Mouse (Mus musculus) ES-E14 (cell line): Measurements from ENCODE around the gene Fam107a. TPM values are rescaled to one million over a fixed set of nuclear protein-coding genes. Genes with fewer than 3 reads are reported as not detected.

Source experiments
- DNase-seq: peaks from one replicate; pipeline ENCODE4 v3.0.0-alpha.2; 2013; ENCODE audit warnings: low read depth, low spot score
- H3K27ac ChIP-seq: 2 replicates; pipeline ENCODE4 v1.5.1; 2012; ENCODE audit warnings: low read depth, mild to moderate bottlenecking, low read length, moderate library complexity, mixed read lengths; ENCODE audit not compliant: poor library complexity, insufficient read depth, severe bottlenecking
- H3K36me3 ChIP-seq: 2 replicates; pipeline ENCODE4 v1.6.1; 2012; ENCODE audit warnings: mild to moderate bottlenecking, low read length, moderate library complexity, mixed read lengths; ENCODE audit not compliant: control insufficient read depth, poor library complexity, insufficient read depth, severe bottlenecking
- H3K4me1 ChIP-seq, 2 experiments: fragments of 150-350 bp in 1 of 2; sonication (generic) in 1 of 2; 2 replicates each; pipeline ENCODE4 v1.6.1; 2012; ENCODE audit warnings: low read length in 2 of 2, mild to moderate bottlenecking in 1 of 2, mixed read lengths in 1 of 2; ENCODE audit not compliant: control insufficient read depth in 2 of 2, insufficient read depth in 2 of 2, poor library complexity in 1 of 2
- H3K4me3 ChIP-seq, 2 experiments: fragments of 150-350 bp in 1 of 2; sonication (generic) in 1 of 2; 2 replicates each; pipeline ENCODE4 v1.5.1; 2012; ENCODE audit warnings: low read length in 2 of 2, low read depth in 1 of 2, mild to moderate bottlenecking in 1 of 2, mixed read lengths in 1 of 2; ENCODE audit not compliant: insufficient read depth in 1 of 2, poor library complexity in 1 of 2, severe bottlenecking in 1 of 2
- H3K9ac ChIP-seq: 2 replicates; pipeline ENCODE4 v1.6.1; 2012; ENCODE audit warnings: low read depth, mild to moderate bottlenecking, low read length, mixed read lengths; ENCODE audit not compliant: poor library complexity, insufficient read depth, severe bottlenecking
- H3K9me3 ChIP-seq: fragments of 150-350 bp; sonication (generic); 2 replicates; pipeline ENCODE4 v1.6.1; 2012; ENCODE audit warnings: low read depth, mild to moderate bottlenecking, low read length; ENCODE audit not compliant: control insufficient read depth, insufficient read depth
- CHD2 ChIP-seq: IDR thresholded peaks from 2 replicates; pipeline ENCODE4 v1.6.1; 2014; ENCODE audit warnings: mild to moderate bottlenecking, low read depth, low read length, inconsistent platforms
- HCFC1 ChIP-seq: IDR thresholded peaks from 2 replicates; pipeline ENCODE4 v1.6.1; 2012; ENCODE audit warnings: low read length, inconsistent platforms, borderline replicate concordance; ENCODE audit not compliant: insufficient read depth
- MAFK ChIP-seq: IDR thresholded peaks from 2 replicates; pipeline ENCODE4 v1.6.1; 2014; ENCODE audit warnings: mild to moderate bottlenecking, low read depth, low read length, inconsistent platforms; ENCODE audit not compliant: insufficient read depth
- ZC3H11A ChIP-seq: IDR thresholded peaks from 2 replicates; pipeline ENCODE4 v1.6.1; 2012; ENCODE audit warnings: low read depth, mild to moderate bottlenecking, inconsistent platforms, low read length, borderline replicate concordance
- ZNF384 ChIP-seq: IDR thresholded peaks from 2 replicates; pipeline ENCODE4 v1.6.1; 2012; ENCODE audit warnings: low read depth, low read length, inconsistent platforms
- in situ Hi-C, 2 experiments: fragments of 600-800 bp; cut with MboI; formaldehyde crosslinking; loops; one replicate each; pipeline ENCODE4 v1.15.1; 2025; ENCODE audit warnings: low sequenced_read_pairs in 2 of 2, inconsistent platforms in 1 of 2; ENCODE audit not compliant: unreplicated experiment in 2 of 2
- total RNA-seq: library from RNA; depleted of rRNA; stranded (reverse); fragments of 300-350 nt; gene quantifications from 2 replicates; pipeline ENCODE4 v1.2.3, GENCODE M21; 2012; rRNA removed

The Fam107a gene
- total RNA-seq, 1 experiment: 0.27 TPM

DNA sequence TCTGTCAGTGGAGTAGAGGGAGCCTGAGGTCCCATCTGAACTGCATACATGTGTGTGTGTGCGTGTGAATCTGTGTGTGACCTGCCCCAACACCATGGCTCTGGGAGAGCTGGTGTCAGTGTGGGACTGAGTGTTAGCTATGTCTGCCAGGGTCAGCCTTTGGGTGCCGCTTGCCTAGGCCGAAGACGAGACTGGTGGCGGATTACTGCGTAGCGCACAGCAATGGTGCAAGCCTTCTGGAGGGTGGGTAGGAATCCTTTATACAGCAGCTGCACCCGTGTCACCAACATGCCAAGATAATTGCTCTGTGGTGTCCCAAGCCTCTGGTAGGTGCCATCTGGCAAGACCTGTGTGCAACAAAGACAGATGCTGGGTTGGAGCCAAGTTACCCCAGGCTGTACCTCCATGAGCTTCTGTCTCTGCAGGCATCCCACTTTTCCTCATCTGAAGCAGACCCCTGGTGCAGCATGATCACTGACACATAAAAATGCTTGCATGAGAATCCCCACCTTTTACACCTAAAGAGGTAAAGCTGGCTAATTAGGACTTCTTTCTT is 66.4 kb downstream of the Fam107a start:
- TF ChIP-seq CHD2 (no peak), MAFK (no peak), ZC3H11A (no peak), ZNF384 (no peak), HCFC1 (no peak)
- H3K27ac ChIP-seq: no peak overlapping the region
- H3K4me1 ChIP-seq: no peaks in the 10 kb centered on the region
- in situ Hi-C loops: no loop called here
- no peak for DNase-seq
- no peaks in the 10 kb centered on the region for H3K36me3 ChIP-seq
- H3K4me3 ChIP-seq: no peak overlapping the region
- H3K9ac ChIP-seq: no peak overlapping the region
- H3K9me3 ChIP-seq: no peaks in the 10 kb centered on the region

DNA sequence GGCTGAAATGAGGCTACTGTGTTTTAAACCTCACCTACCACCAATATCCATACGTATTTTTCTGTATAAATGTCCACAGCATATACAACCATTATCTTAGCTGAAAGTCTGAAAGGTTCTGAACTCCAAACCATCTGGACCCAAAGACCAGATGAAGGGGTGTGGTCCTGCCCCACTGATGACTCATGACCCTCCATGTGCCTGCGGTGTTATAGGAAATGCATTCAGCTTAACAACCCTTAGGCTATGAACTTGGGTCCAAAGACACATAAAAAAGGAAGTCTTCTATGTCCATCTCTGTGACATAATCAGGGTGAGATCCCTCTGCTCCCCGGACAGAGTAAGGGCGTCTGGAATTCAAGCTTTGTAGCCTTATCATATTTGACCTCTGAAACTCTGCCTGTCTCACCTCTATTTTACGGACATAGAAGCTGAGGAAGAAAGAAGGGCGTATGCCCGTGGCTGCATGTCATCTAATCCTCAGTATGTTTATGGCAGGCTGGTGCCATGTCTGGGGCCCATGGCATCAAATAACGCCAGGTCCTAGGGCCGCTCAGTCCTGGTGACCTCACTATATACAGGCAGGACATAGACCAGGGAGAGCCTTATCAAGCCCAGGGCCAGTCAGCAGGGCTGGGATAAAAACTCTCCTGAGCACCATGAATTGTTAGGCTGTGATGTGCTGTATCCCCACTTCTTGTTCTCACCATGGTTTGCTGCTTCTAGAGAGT is 67.5 kb downstream of the Fam107a start:
- in situ Hi-C loops: no loop called here
- Histone ChIP-seq H3K4me1 (no peaks in the 10 kb centered on the region), H3K4me3 (no peak overlapping the region), H3K27ac (no peak overlapping the region), H3K9ac (no peak overlapping the region), H3K36me3 (no peaks in the 10 kb centered on the region), H3K9me3 (no peaks in the 10 kb centered on the region)
- DNase-seq: no peak
- TF ChIP-seq HCFC1 (no peak), ZC3H11A (no peak), CHD2 (no peak), MAFK (no peak), ZNF384 (no peak)

DNA sequence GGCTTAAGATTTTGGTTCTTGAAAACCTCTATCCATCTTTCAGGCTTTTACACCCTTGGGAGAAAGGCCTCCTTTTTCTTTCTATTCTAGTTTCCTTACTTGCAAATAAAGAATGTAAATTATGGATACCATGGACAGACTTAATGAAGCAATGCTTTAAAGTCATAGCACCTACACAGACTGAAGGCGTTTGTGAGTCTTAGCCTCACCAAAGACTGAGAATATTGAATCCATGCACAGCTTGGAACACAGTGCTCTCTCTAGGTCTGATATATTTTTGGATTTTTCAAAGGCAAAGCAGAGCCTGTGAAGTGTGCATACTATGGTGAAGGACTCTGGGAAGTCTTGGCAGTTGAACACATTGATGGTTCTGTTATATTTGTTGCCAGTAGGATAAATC is 68.6 kb downstream of the Fam107a start:
- Histone ChIP-seq H3K9ac (no peak overlapping the region), H3K9me3 (no peaks in the 10 kb centered on the region), H3K4me3 (no peak overlapping the region), H3K4me1 (no peaks in the 10 kb centered on the region), H3K27ac (no peak overlapping the region), H3K36me3 (no peaks in the 10 kb centered on the region)
- TF ChIP-seq ZC3H11A (no peak), CHD2 (no peak), MAFK (no peak), ZNF384 (no peak)
- in situ Hi-C loops: loop anchor here in 1 of 2 experiments (25.0 kb wide), 1 partner anchor 88 kb away; no protein-coding TSS in a partner anchor
- no peak for DNase-seq

DNA sequence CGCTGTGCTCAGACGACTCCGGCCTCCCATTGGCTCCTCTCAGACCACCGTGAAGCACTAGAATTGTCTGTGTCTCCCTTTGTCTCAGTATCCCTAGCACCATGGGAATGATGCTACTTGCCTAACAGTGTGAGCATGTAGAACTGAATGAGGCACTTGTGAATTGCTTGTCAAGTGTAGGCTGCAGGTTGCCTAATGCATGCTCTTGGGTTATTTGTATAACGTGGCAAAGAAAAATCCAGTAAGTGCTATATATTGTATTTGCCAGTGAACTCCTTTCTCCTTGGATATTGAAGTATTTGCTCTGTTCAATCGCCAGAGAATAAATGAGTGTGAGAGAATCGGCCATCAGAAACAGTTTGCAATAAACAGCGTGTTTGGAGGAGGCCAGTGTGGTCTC is 70.9 kb downstream of the Fam107a start:
- DNase-seq: no peak
- TF ChIP-seq ZC3H11A (no peak), ZNF384 (no peak), MAFK (no peak), CHD2 (no peak), HCFC1 (no peak)
- Histone ChIP-seq H3K36me3 (no peaks in the 10 kb centered on the region), H3K4me1 (no peaks in the 10 kb centered on the region), H3K9me3 (no peaks in the 10 kb centered on the region), H3K4me3 (no peak overlapping the region), H3K27ac (no peak overlapping the region), H3K9ac (no peak overlapping the region)
- in situ Hi-C loops: loop anchor here in 1 of 2 experiments (25.0 kb wide), 1 partner anchor 90 kb away; no protein-coding TSS in a partner anchor

Other genes starting within 250 kb of the Fam107a start
- gene Rpp14, start 237.7 kb downstream of the Fam107a start, total RNA-seq: 17.3 and 28.3 TPM in 2 replicates
- gene Pxk, start 219.8 kb downstream of the Fam107a start, total RNA-seq: 5.4 and 5.7 TPM in 2 replicates
- gene Pdhb, start 145.0 kb downstream of the Fam107a start, total RNA-seq: 152 and 171 TPM in 2 replicates
- gene Kctd6, start 103.9 kb downstream of the Fam107a start, total RNA-seq: 9.3 and 11.9 TPM in 2 replicates
- gene Acox2, start 58.7 kb downstream of the Fam107a start, total RNA-seq: not detected in 2 replicates
- gene Oit1, start 60.7 kb upstream of the Fam107a start, total RNA-seq: 0.36 and 0.53 TPM in 2 replicates